Mouse (Mus musculus) G1E (cell line): Measurements from ENCODE around the gene Ecsit.

ENCODE experiments used
- CTCF ChIP-seq: IDR thresholded peaks from 2 replicates; pipeline ENCODE4 v1.5.1; 2012; ENCODE audit warnings: low read depth, low read length, inconsistent platforms, mixed read lengths
- GATA1 ChIP-seq: IDR thresholded peaks from 2 replicates; pipeline ENCODE4 v1.6.1; 2012; ENCODE audit warnings: borderline replicate concordance, low read length, inconsistent platforms, mixed read lengths

- TF ChIP-seq CTCF: no peak
- no peak for TF ChIP-seq GATA1
Observed at GRCm38 (mm10) chr9:22119543-22119942, 34.3 kb upstream of the Ecsit start.
